ENCODE assay signal across 19 mouse cellular contexts in genomic region chr9:71162858-71163740, GRCm38 (mm10). TPM values are rescaled to one million over a fixed set of nuclear protein-coding genes. Genes with fewer than 3 reads are reported as not detected.
DNase-seq lines count a peak whose midpoint lies in the region; ATAC-seq lines count a peak whose summit lies in the region.
"Had no signal": no experiment of that assay in that cellular context is flagged by ENCODE, and none has a peak within 500 bp of the region (broad histone marks: within the 10 kb centered on the region; RNA-seq: fewer than 3 reads in every experiment).

No protein-coding gene starts in this region.

- no peaks in the 10 kb centered on the region for H3K79me2 ChIP-seq in macrophage (ENCODE audit: inconsistent target)

- no peak for ATAC-seq in frontal cortex, adult (ENCODE audit: low TSS enrichment)
- ATAC-seq: forebrain, postnatal 0 days; intestine, postnatal 0 days had no signal

- DNase-seq in thymus, postnatal 0 days (ENCODE audit: low spot score), result peak; percentile 57
- no peak for DNase-seq in thymus, postnatal 10 days (ENCODE audit: low spot score in 2 of 2)
- peak; percentile 52 for DNase-seq in fat pad, adult 2 months (ENCODE audit: extremely low read depth, low read depth, low spot score)
- DNase-seq in kidney, postnatal 14 days, result no peak
- DNase-seq in lung, postnatal 25 days (ENCODE audit: low spot score), result no peak
- DNase-seq: adrenal gland, postnatal 10 days; forebrain, postnatal 0 days; gastrocnemius, postnatal 14 days; kidney, postnatal 4 days; right cerebral cortex, postnatal 14 days had no signal

- peak overlapping the region; percentile 60 for H3K27ac ChIP-seq in macrophage
- H3K27ac ChIP-seq: embryonic facial prominence, embryonic 15.5 days; heart, embryonic 13.5 days; hindbrain, embryonic 12.5 days; limb, embryonic 10.5 days; midbrain, embryonic 12.5 days had no signal

- H3K4me3 ChIP-seq in macrophage (ENCODE audit: inconsistent target), result no peak overlapping the region
- H3K4me3 ChIP-seq: embryonic facial prominence, embryonic 15.5 days; heart, embryonic 13.5 days; hindbrain, embryonic 12.5 days; limb, embryonic 10.5 days; midbrain, embryonic 12.5 days; myocyte had no signal

- no peaks in the 10 kb centered on the region for H3K36me3 ChIP-seq in macrophage (ENCODE audit: inconsistent target)
- H3K36me3 ChIP-seq: embryonic facial prominence, embryonic 15.5 days; heart, embryonic 13.5 days; hindbrain, embryonic 12.5 days; limb, embryonic 10.5 days; midbrain, embryonic 12.5 days had no signal

- WGBS in macrophage (ENCODE audit: missing documents), result 31% methylated on average over 10 of the region's 12 CpGs

RNA-seq across cellular contexts. Expression of gene Aqp9, which starts 5.4 kb away (rescaled TPM):
- polyA plus RNA-seq in thymus, postnatal 0 days (2015; fragmentation: Nextera tagmentation; extraction: Ambion mirVana), result 1.2 and 1.3 TPM in 2 replicates
- 1 to 10 TPM in 1 of 26 experiments, under 1 TPM in 7, not detected in 18; 0.16 to 2.6 (median 0.58) TPM for total RNA-seq in macrophage (2018; cell fraction: chromatin; rRNA removed)
- total RNA-seq in macrophage (2018; cell fraction: cytosol; rRNA removed), result 1 to 10 TPM in 5 of 26 experiments, under 1 TPM in 20, not detected in 1; 0.06 to 2.0 (median 0.23) TPM
- 1 to 10 TPM in 10 of 26 experiments, under 1 TPM in 4, not detected in 12; 0.27 to 4.6 (median 1.2) TPM for total RNA-seq in macrophage (2018; cell fraction: nucleus; rRNA removed)
- 0.21 to 0.23 TPM in 2 of 3 replicates, not detected in the other for polyA plus RNA-seq in macrophage (2018)
- polyA plus RNA-seq: hindbrain, embryonic 12.5 days had no signal

RNA-seq across cellular contexts. Expression of gene Aldh1a2, which starts 52.5 kb away (rescaled TPM):
- 0.81 and 1.1 TPM in 2 replicates for polyA plus RNA-seq in thymus, postnatal 0 days (2015; fragmentation: Nextera tagmentation; extraction: Ambion mirVana)
- total RNA-seq in macrophage (2018; cell fraction: chromatin; rRNA removed), result 1 to 10 TPM in 1 of 26 experiments, not detected in 25; 1.4 TPM
- total RNA-seq in macrophage (2018; cell fraction: cytosol; rRNA removed), result under 1 TPM in 9 of 26 experiments, not detected in 17; 0.04 to 0.10 (median 0.07) TPM
- total RNA-seq in macrophage (2018; cell fraction: nucleus; rRNA removed), result under 1 TPM in 1 of 26 experiments, not detected in 25; 0.38 TPM
- 0.17 TPM in 1 of 3 replicates, not detected in the others for polyA plus RNA-seq in macrophage (2018)

Comparison
In these comparisons a context has a peak if more than half of its experiments do, and no peak if none do; other contexts are left out.
1. DNase-seq: peak in thymus, postnatal 0 days (single experiment) and fat pad, adult 2 months (single experiment); none in thymus, postnatal 10 days (0 of 2), kidney, postnatal 14 days (single experiment) and lung, postnatal 25 days (single experiment).